Mouse (Mus musculus) bone marrow, adult 2 months (tissue): ENCODE measurements at regions not wholly inside any gene's neighbourhood (a gene's known extent, or its start where the extent isn't known, plus 50 kb on each side); places are given as distances from the start of the nearest gene placed in this dataset.

Experiments used
- CTCF ChIP-seq: fragments of 200-500 bp; IDR thresholded peaks from 2 replicates; pipeline ENCODE4 v1.5.1; 2011; ENCODE audit warnings: low read length, control low read depth; ENCODE audit not compliant: control insufficient read depth, insufficient read depth
- POLR2A ChIP-seq: fragments of 200-500 bp; IDR thresholded peaks from 2 replicates; pipeline ENCODE4 v1.6.1; 2011; ENCODE audit warnings: low read depth, mild to moderate bottlenecking, control low read depth, low read length, borderline replicate concordance; ENCODE audit not compliant: control insufficient read depth

DNA sequence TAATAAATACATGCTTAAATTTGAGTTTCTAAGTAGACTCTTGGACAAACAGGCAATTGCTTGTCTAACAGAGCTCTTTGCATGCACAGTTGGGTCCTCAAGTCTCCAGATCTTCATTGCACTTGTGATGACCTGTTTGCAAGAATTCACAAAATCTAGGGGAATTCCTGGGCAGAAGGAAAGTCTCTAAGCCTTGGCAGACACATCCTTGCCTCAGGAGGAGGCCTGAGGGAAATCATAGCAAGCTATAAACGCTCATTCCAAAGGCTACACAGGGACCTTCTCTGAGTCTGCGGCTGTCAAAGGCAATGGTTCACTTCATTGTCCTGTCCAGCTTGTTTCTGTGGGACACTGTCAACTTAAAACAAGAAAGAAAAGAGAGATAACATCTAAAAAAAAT, 117.9 kb downstream of the Phlda1 start:
- TF ChIP-seq CTCF (no peak), POLR2A (no peak)
